Mouse (Mus musculus): ENCODE data around the gene Enthd1.

- TF ChIP-seq CTCF (IDR thresholded peaks at IDR 0.05; ENCODE audit: low read depth) (no peak), EP300 (IDR thresholded peaks at IDR 0.05; ENCODE audit: low read depth) (no peak)
These were observed 147.9 kb downstream of the Enthd1 start for GRCm38 (mm10) chr15:80417066-80417465.

All from liver, embryonic 14.5 days (tissue).